Mouse (Mus musculus): Measurements from ENCODE around the gene Grid2. TPM values are rescaled to one million over a fixed set of nuclear protein-coding genes. Genes with fewer than 3 reads are reported as not detected.

The Grid2 gene
- total and polyA plus RNA-seq, 3 experiments, result not detected

DNA sequence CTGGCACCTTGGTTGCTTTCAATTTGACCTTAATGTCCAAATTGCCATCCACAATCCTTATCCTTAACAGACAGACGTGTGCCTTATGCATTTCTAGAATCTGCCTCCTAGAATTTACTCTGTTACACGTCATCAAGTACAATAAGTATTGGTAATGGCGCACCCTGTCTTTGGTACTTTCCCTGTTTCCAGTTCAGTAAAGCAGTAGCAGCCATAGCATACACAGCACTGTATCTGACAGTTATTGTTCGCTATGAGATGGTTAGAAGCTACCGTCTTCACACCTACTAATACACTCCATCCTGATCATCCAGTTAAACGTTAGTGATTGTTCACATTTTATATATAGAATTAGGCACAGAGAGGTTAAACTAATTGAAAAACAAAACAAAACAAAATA, 260.3 kb downstream of the Grid2 start:
- no peaks in the 10 kb centered on the region for H3K79me2 ChIP-seq (ENCODE audit: control insufficient read depth, insufficient read depth, low read length, poor library complexity)
- TF ChIP-seq TCF12 (IDR thresholded peaks at IDR 0.05; ENCODE audit: low read depth, low read length) (no peak), ZNF384 (IDR thresholded peaks at IDR 0.05; ENCODE audit: low read depth, low read length) (no peak), USF1 (IDR thresholded peaks at IDR 0.05; ENCODE audit: low read depth, low read length) (no peak), POLR2AphosphoS5 (IDR thresholded peaks at IDR 0.05; ENCODE audit: borderline replicate concordance, low read depth, low read length) (no peak), ZC3H11A (IDR thresholded peaks at IDR 0.05; ENCODE audit: low read depth, low read length) (no peak)

DNA sequence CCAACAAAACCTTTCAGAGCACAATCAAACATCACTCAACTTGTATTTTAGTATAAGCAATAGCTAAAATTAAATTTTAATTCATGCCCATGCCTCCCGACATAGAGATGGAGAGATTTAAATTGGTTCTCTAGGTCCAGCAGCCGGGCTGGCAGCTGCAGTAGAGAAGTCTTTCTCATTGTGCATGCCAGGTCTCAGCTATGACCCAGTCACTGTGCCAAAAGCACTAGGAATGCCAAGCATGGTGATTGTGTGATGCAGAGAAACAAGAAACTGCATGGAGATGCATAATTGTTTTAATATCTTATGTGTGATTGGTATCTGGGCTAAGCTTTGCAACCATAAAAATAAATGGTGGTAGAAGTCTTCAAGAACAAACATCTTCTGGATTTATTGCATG, 276.1 kb downstream of the Grid2 start:
- DNase-seq (ENCODE audit: low read depth, low spot score), result no peak
- H3K9me3 ChIP-seq (replicated peaks; ENCODE audit: insufficient read depth, low read length), result no peaks in the 10 kb centered on the region
- H3K27ac ChIP-seq (ENCODE audit: control insufficient read depth, low read depth, low read length), result no peak overlapping the region
- no peak overlapping the region for H3K9ac ChIP-seq (ENCODE audit: control insufficient read depth, low read depth, low read length, poor library complexity, severe bottlenecking)
- no peaks in the 10 kb centered on the region for H3K4me1 ChIP-seq (ENCODE audit: control insufficient read depth in 1 of 2, insufficient read depth in 2 of 2, low read length in 2 of 2)
- no peaks in the 10 kb centered on the region for H3K79me2 ChIP-seq (ENCODE audit: control insufficient read depth, insufficient read depth, low read length, poor library complexity)
- no peaks in the 10 kb centered on the region for H3K27me3 ChIP-seq (ENCODE audit: control insufficient read depth in 1 of 2, insufficient read depth in 2 of 2, low read length in 2 of 2)
- H3K36me3 ChIP-seq (ENCODE audit: control insufficient read depth in 1 of 2, insufficient read depth in 2 of 2, low read length in 2 of 2), result no peaks in the 10 kb centered on the region
- no peak overlapping the region for H3K4me3 ChIP-seq (ENCODE audit: control insufficient read depth in 1 of 2, insufficient read depth in 1 of 2, low read depth in 2 of 2, low read length in 2 of 2)
- TF ChIP-seq MYC (IDR thresholded peaks at IDR 0.05; ENCODE audit: low read depth, low read length) (no peak), MAX (IDR thresholded peaks at IDR 0.05; ENCODE audit: low read length) (no peak), CTCF (IDR thresholded peaks at IDR 0.05 in 2 of 3, conservative IDR thresholded peaks at IDR 0.05 in 1 of 3; ENCODE audit: control insufficient read depth in 1 of 3, insufficient read depth in 1 of 3, low read depth in 2 of 3, low read length in 3 of 3, poor library complexity in 1 of 3, severe bottlenecking in 1 of 3) (no peak), MAZ (IDR thresholded peaks at IDR 0.05; ENCODE audit: low read depth, low read length) (no peak), RAD21 (IDR thresholded peaks at IDR 0.05; ENCODE audit: low read depth, low read length) (no peak), TAL1 (IDR thresholded peaks at IDR 0.05; ENCODE audit: low read length) (no peak), ELF1 (IDR thresholded peaks at IDR 0.05; ENCODE audit: low read depth, low read length) (no peak), ZNF384 (IDR thresholded peaks at IDR 0.05; ENCODE audit: low read depth, low read length) (no peak), GATA1 (IDR thresholded peaks at IDR 0.05; ENCODE audit: low read depth, low read length) (no peak), HCFC1 (IDR thresholded peaks at IDR 0.05; ENCODE audit: low read depth, low read length) (no peak), ZMIZ1 (IDR thresholded peaks at IDR 0.05; ENCODE audit: low read depth, low read length) (no peak), ETS1 (IDR thresholded peaks at IDR 0.05; ENCODE audit: low read depth, low read length) (no peak), ZKSCAN1 (IDR thresholded peaks at IDR 0.05; ENCODE audit: low read depth, low read length) (no peak), CHD1 (IDR thresholded peaks at IDR 0.05; ENCODE audit: low read depth, low read length) (no peak)

More for the DNA sequence above, 260.3 kb downstream of the Grid2 start:
- no peak overlapping the region for H3K4me3 ChIP-seq (ENCODE audit: control insufficient read depth in 1 of 2, insufficient read depth in 1 of 2, low read depth in 2 of 2, low read length in 2 of 2)
- H3K27ac ChIP-seq (ENCODE audit: control insufficient read depth, low read depth, low read length), result no peak overlapping the region
- H3K9me3 ChIP-seq (replicated peaks; ENCODE audit: insufficient read depth, low read length), result no peaks in the 10 kb centered on the region
- H3K36me3 ChIP-seq (ENCODE audit: control insufficient read depth in 1 of 2, insufficient read depth in 2 of 2, low read length in 2 of 2), result no peaks in the 10 kb centered on the region
- H3K9ac ChIP-seq (ENCODE audit: control insufficient read depth, low read depth, low read length, poor library complexity, severe bottlenecking), result no peak overlapping the region
- H3K27me3 ChIP-seq (ENCODE audit: control insufficient read depth in 1 of 2, insufficient read depth in 2 of 2, low read length in 2 of 2), result no peaks in the 10 kb centered on the region
- no peak for DNase-seq (ENCODE audit: low read depth, low spot score)
- H3K4me1 ChIP-seq (ENCODE audit: control insufficient read depth in 1 of 2, insufficient read depth in 2 of 2, low read length in 2 of 2), result no peaks in the 10 kb centered on the region

Measured in MEL (cell line).